Mouse (Mus musculus) C2C12 (cell line): ENCODE data around the gene Map4k4. TPM values are rescaled to one million over a fixed set of nuclear protein-coding genes. Genes with fewer than 3 reads are reported as not detected.

ENCODE experiments used
- H3K27me3 ChIP-seq: one replicate; pipeline ENCODE4 v1.6.1; 2011; ENCODE audit not compliant: control insufficient read depth, insufficient read depth, insufficient read length
- H3K36me3 ChIP-seq: one replicate; pipeline ENCODE4 v1.6.1; 2011; ENCODE audit not compliant: control insufficient read depth, insufficient read depth
- H3K4me3 ChIP-seq: one replicate; pipeline ENCODE4 v1.5.1; 2011; ENCODE audit warnings: mild to moderate bottlenecking, control low read depth; ENCODE audit not compliant: poor library complexity, insufficient read depth, severe bottlenecking
- H3K79me2 ChIP-seq: one replicate; pipeline ENCODE4 v1.6.1; 2011; ENCODE audit not compliant: control insufficient read depth, insufficient read depth
- H3K79me3 ChIP-seq: one replicate; pipeline ENCODE4 v1.6.1; 2011; ENCODE audit warnings: low read depth, control low read depth
- H3ac ChIP-seq: one replicate; pipeline ENCODE3; 2011; ENCODE audit warnings: low read depth; ENCODE audit not compliant: control insufficient read depth, insufficient read length
- CEBPB ChIP-seq: IDR thresholded peaks from one replicate; pipeline ENCODE4 v1.6.1; 2011; ENCODE audit warnings: low read depth, mild to moderate bottlenecking, control low read depth, moderate library complexity
- CTCF ChIP-seq: IDR thresholded peaks from one replicate; pipeline ENCODE4 v1.5.1; 2011; ENCODE audit not compliant: control insufficient read depth, insufficient read depth, insufficient read length
- FOSL1 ChIP-seq: IDR thresholded peaks from one replicate; pipeline ENCODE4 v1.8.0; 2011; ENCODE audit warnings: mild to moderate bottlenecking, low read length; ENCODE audit not compliant: poor library complexity, insufficient read depth, severe bottlenecking
- MAX ChIP-seq: IDR thresholded peaks from one replicate; pipeline ENCODE4 v1.6.1; 2011; ENCODE audit warnings: mild to moderate bottlenecking, control low read depth
- MYOD1 ChIP-seq: IDR thresholded peaks from one replicate; pipeline ENCODE4 v1.6.1; 2011; ENCODE audit warnings: low read depth; ENCODE audit not compliant: control insufficient read depth, insufficient read length
- MYOG ChIP-seq: IDR thresholded peaks from one replicate; pipeline ENCODE4 v1.6.1; 2011; ENCODE audit not compliant: control insufficient read depth, insufficient read length; ENCODE audit errors: extremely low read depth
- USF1 ChIP-seq: IDR thresholded peaks from one replicate; pipeline ENCODE4 v1.6.1; 2011; ENCODE audit warnings: low read depth, mild to moderate bottlenecking, control low read depth, moderate library complexity
- polyA plus RNA-seq: library from polyadenylated mRNA; unstranded; fragments of >200 nt; fragmentation: generic; extraction: Trizol; gene quantifications from one replicate; pipeline ENCODE4 v1.2.1, GENCODE M21; 2012; ENCODE audit warnings: missing spikeins

The Map4k4 gene
- polyA plus RNA-seq, 1 experiment, result 141 TPM

DNA sequence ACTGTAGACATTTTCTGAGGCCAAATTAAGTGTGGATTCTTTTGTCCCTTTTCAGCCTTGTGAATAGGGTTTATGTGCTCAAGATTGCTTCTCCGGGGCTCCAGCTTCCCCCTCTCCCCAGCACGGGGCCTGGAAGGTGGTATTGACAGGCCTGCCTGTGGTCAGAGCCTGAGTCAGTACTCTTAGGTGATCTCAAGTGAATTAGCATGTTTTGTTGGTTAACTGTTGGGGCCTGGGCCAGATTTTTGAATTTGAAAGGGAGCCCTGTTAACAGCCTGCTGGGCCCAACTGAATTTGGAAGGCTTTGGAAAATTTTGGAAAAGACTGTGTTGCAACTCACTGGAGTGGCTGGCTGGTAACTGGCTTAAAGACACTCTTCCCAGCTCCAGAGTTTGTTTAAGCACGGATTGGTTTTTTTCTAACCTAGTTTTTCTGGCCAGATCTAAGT is 2.0 kb downstream of the Map4k4 start:
- H3K4me3 ChIP-seq, result peak overlapping the region; percentile 72
- TF ChIP-seq MYOG (no peak), CTCF (no peak), CEBPB (no peak), USF1 (no peak), MAX (no peak), MYOD1 (no peak), FOSL1 (no peak)
- H3ac ChIP-seq, result peak overlapping the region; percentile 54
- H3K27me3 ChIP-seq, result no peaks in the 10 kb centered on the region
- H3K79me3 ChIP-seq, result peaks cover 66% of the 10 kb centered on the region
- peaks cover 50% of the 10 kb centered on the region for H3K36me3 ChIP-seq
- H3K79me2 ChIP-seq, result peaks cover 75% of the 10 kb centered on the region

DNA sequence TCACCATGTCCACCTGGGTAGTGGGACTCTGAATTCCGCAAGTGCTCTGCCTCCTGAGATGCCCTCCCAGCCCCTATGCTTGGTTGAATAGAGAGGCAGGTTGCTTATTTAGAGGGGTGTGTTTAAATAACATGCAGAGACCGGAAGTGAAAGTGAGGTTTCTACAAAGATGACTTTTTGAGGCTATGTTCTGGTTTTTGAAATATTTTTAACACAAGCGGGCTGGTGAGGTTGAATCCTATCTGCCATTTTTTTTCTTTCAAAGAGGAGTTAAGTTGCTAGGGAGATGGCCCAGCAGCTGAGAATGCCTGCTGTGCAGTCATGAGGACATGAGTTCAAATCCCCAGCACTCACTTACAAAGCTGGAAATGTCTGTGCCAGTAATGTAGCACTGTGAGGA is 4.0 kb downstream of the Map4k4 start:
- Histone ChIP-seq H3K27me3 (no peaks in the 10 kb centered on the region), H3K36me3 (peaks cover 69% of the 10 kb centered on the region), H3K79me3 (peaks cover 86% of the 10 kb centered on the region), H3K79me2 (peaks cover 95% of the 10 kb centered on the region), H3ac (no peak overlapping the region), H3K4me3 (no peak overlapping the region)
- TF ChIP-seq USF1, result no peak
- TF ChIP-seq CTCF, result no peak
- no peak for TF ChIP-seq MYOD1
- no peak for TF ChIP-seq CEBPB
- no peak for TF ChIP-seq FOSL1

- no peaks in the 10 kb centered on the region for H3K27me3 ChIP-seq
- no peak overlapping the region for H3ac ChIP-seq
- H3K79me2 ChIP-seq, result peaks cover 100% of the 10 kb centered on the region
- TF ChIP-seq MYOG (no peak), CEBPB (no peak), MAX (no peak)
- H3K36me3 ChIP-seq, result peaks cover 91% of the 10 kb centered on the region
- peaks cover 100% of the 10 kb centered on the region for H3K79me3 ChIP-seq
- H3K4me3 ChIP-seq, result no peak overlapping the region
These were observed 6.2 kb downstream of the Map4k4 start for GRCm38 (mm10) chr1:39906921-39907320.

DNA sequence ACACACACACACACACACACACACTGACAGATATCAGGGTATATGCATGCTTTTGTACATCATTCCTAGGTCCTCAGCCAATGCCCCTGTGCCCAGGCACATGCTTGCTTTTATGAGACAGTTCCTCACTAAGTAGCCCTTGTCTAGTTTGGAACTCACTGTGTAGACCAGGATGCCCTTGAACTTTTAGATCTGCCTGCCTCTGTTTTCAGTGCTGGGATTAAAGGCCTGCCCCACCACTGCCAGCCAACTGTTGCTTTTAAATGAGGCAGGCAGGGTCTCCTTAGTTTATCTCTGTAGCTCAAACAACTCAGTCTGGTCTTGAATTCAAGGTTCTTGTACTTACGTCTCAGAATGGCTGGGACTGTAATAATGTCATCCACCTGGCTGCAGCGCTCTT is 8.3 kb downstream of the Map4k4 start:
- no peak overlapping the region for H3ac ChIP-seq
- H3K79me3 ChIP-seq, result peaks cover 100% of the 10 kb centered on the region
- H3K4me3 ChIP-seq, result no peak overlapping the region
- H3K79me2 ChIP-seq, result peaks cover 100% of the 10 kb centered on the region
- H3K36me3 ChIP-seq, result peaks cover 86% of the 10 kb centered on the region
- H3K27me3 ChIP-seq, result no peaks in the 10 kb centered on the region
- TF ChIP-seq USF1, result no peak
- TF ChIP-seq MAX, result no peak
- no peak for TF ChIP-seq MYOG
- TF ChIP-seq MYOD1, result no peak
- no peak for TF ChIP-seq CTCF
- no peak for TF ChIP-seq CEBPB
- no peak for TF ChIP-seq FOSL1

DNA sequence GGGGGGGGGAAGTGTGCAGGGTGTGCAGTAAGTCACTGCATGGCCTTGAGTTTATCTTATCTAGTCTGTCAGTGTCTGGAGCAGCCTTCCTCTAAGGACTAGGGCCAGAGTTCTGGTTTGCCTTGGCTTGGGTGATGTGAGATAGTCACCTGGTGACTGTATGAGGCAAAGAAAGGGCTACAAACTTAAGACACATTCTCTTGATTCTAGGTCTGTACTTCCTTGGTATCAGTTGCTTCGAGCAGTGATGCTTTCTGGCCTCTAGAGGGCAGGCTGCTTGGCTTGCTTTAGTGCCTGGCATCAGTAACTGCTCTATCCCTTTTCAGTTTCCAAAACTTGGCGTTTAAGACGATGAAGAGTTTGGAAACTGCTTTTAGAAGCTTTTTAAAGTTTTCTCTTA is 10.7 kb downstream of the Map4k4 start:
- Histone ChIP-seq H3K79me2 (peaks cover 100% of the 10 kb centered on the region), H3K79me3 (peaks cover 100% of the 10 kb centered on the region), H3K36me3 (peaks cover 68% of the 10 kb centered on the region), H3ac (no peak overlapping the region), H3K27me3 (no peaks in the 10 kb centered on the region), H3K4me3 (no peak overlapping the region)
- TF ChIP-seq USF1 (no peak), CTCF (peak; percentile 37), MYOD1 (no peak), FOSL1 (no peak), MYOG (no peak)

GRCm38 (mm10) chr1:39913256-39913655 is 12.5 kb downstream of the Map4k4 start:
- TF ChIP-seq MYOD1 (no peak), MYOG (no peak), MAX (no peak), CTCF (no peak), FOSL1 (no peak), CEBPB (no peak), USF1 (no peak)
- peaks cover 99% of the 10 kb centered on the region for H3K79me3 ChIP-seq
- H3K4me3 ChIP-seq, result no peak overlapping the region
- peaks cover 100% of the 10 kb centered on the region for H3K79me2 ChIP-seq
- no peaks in the 10 kb centered on the region for H3K27me3 ChIP-seq
- H3ac ChIP-seq, result no peak overlapping the region
- peaks cover 57% of the 10 kb centered on the region for H3K36me3 ChIP-seq
